Mouse (Mus musculus): Measurements from ENCODE around the gene Triobp. TPM values are rescaled to one million over a fixed set of nuclear protein-coding genes. Genes with fewer than 3 reads are reported as not detected.

The Triobp gene
- polyA plus RNA-seq, 1 experiment from 2014 or later = 46.4 TPM

- ATAC-seq (ENCODE audit: insufficient read depth, low FRiP score, low TSS enrichment) = peak; percentile 68
- Histone ChIP-seq H3K9me3 (ENCODE audit: control insufficient read depth, low read length) (no peaks in the 10 kb centered on the region), H3K4me1 (ENCODE audit: control insufficient read depth, insufficient read depth, low read length) (no peaks in the 10 kb centered on the region), H3K4me2 (ENCODE audit: low read depth) (peak overlapping the region; percentile 45), H3K36me3 (ENCODE audit: control insufficient read depth, insufficient read depth, low read length) (peaks cover 16% of the 10 kb centered on the region), H3K4me3 (ENCODE audit: low read depth, low read length) (peak overlapping the region; percentile 26; the same call in 1 of the 2 replicates), H3K27me3 (ENCODE audit: control insufficient read depth, insufficient read depth, low read length) (no peaks in the 10 kb centered on the region), H3K27ac (ENCODE audit: low read depth, low read length) (no peak overlapping the region), H3K9ac (ENCODE audit: low read length) (peak overlapping the region; percentile 59)
- 2% methylated on average over 9 of the region's 9 CpGs for WGBS
- DNase-seq (ENCODE audit: low spot score) = peak; percentile 86
Measured at GRCm38 (mm10) chr15:78942663-78943062, 4.9 kb upstream of the Triobp start.

- no peaks in the 10 kb centered on the region for H3K9me3 ChIP-seq (ENCODE audit: control insufficient read depth, low read length)
- 0 out of 2 replicates have a peak, but pooled peaks cover 3% of the 10 kb centered on the region for H3K4me1 ChIP-seq (ENCODE audit: control insufficient read depth, insufficient read depth, low read length)
- no peak overlapping the region for H3K4me3 ChIP-seq (ENCODE audit: low read depth, low read length)
- H3K9ac ChIP-seq (ENCODE audit: low read length) = no peak overlapping the region
- peaks cover 2% of the 10 kb centered on the region; the same call in 1 of the 2 replicates for H3K36me3 ChIP-seq (ENCODE audit: control insufficient read depth, insufficient read depth, low read length)
- DNase-seq (ENCODE audit: low spot score) (no peak), ATAC-seq (ENCODE audit: insufficient read depth, low FRiP score, low TSS enrichment) (no peak)
- H3K27me3 ChIP-seq (ENCODE audit: control insufficient read depth, insufficient read depth, low read length) = no peaks in the 10 kb centered on the region
- no peak overlapping the region for H3K4me2 ChIP-seq (ENCODE audit: low read depth)
- 83% methylated on average over 7 of the region's 7 CpGs for WGBS
- no peak overlapping the region for H3K27ac ChIP-seq (ENCODE audit: low read depth, low read length)
Measured at GRCm38 (mm10) chr15:78946232-78946631, 1.3 kb upstream of the Triobp start.

GRCm38 (mm10) chr15:78948152-78948725, 715 bp downstream of the Triobp start:
- H3K4me3 ChIP-seq (ENCODE audit: low read depth, low read length) = peak overlapping the region; percentile 51
- H3K36me3 ChIP-seq (ENCODE audit: control insufficient read depth, insufficient read depth, low read length) = no peaks in the 10 kb centered on the region
- DNase-seq (ENCODE audit: low spot score) (no peak), ATAC-seq (ENCODE audit: insufficient read depth, low FRiP score, low TSS enrichment) (no peak)
- H3K4me1 ChIP-seq (ENCODE audit: control insufficient read depth, insufficient read depth, low read length) = 0 out of 2 replicates have a peak, but pooled peaks cover 3% of the 10 kb centered on the region
- H3K9ac ChIP-seq (ENCODE audit: low read length) = peak overlapping the region; percentile 74
- H3K27ac ChIP-seq (ENCODE audit: low read depth, low read length) = peak overlapping the region; percentile 37; the same call in 1 of the 2 replicates
- no peaks in the 10 kb centered on the region for H3K9me3 ChIP-seq (ENCODE audit: control insufficient read depth, low read length)
- no peaks in the 10 kb centered on the region for H3K27me3 ChIP-seq (ENCODE audit: control insufficient read depth, insufficient read depth, low read length)
- peak overlapping the region; percentile 75 for H3K4me2 ChIP-seq (ENCODE audit: low read depth)
- 8% methylated on average over 11 of the region's 11 CpGs for WGBS

- Histone ChIP-seq H3K27ac (ENCODE audit: low read depth, low read length) (no peak overlapping the region), H3K9ac (ENCODE audit: low read length) (no peak overlapping the region), H3K4me1 (ENCODE audit: control insufficient read depth, insufficient read depth, low read length) (0 out of 2 replicates have a peak, but pooled peaks cover 3% of the 10 kb centered on the region), H3K9me3 (ENCODE audit: control insufficient read depth, low read length) (no peaks in the 10 kb centered on the region), H3K4me2 (ENCODE audit: low read depth) (peak overlapping the region; percentile 23; the same call in 1 of the 2 replicates), H3K27me3 (ENCODE audit: control insufficient read depth, insufficient read depth, low read length) (no peaks in the 10 kb centered on the region), H3K36me3 (ENCODE audit: control insufficient read depth, insufficient read depth, low read length) (no peaks in the 10 kb centered on the region), H3K4me3 (ENCODE audit: low read depth, low read length) (no peak overlapping the region)
- ATAC-seq (ENCODE audit: insufficient read depth, low FRiP score, low TSS enrichment) = no peak
- 97% methylated on average over 3 of the region's 3 CpGs for WGBS
- no peak for DNase-seq (ENCODE audit: low spot score)
Measured at GRCm38 (mm10) chr15:78948883-78949282, 1.4 kb downstream of the Triobp start.

GRCm38 (mm10) chr15:78955663-78956062, 8.1 kb downstream of the Triobp start:
- Histone ChIP-seq H3K9ac (ENCODE audit: low read length) (no peak overlapping the region), H3K36me3 (ENCODE audit: control insufficient read depth, insufficient read depth, low read length) (peaks cover 5% of the 10 kb centered on the region; the same call in 1 of the 2 replicates), H3K4me2 (ENCODE audit: low read depth) (no peak overlapping the region), H3K4me1 (ENCODE audit: control insufficient read depth, insufficient read depth, low read length) (no peaks in the 10 kb centered on the region), H3K4me3 (ENCODE audit: low read depth, low read length) (no peak overlapping the region), H3K9me3 (ENCODE audit: control insufficient read depth, low read length) (no peaks in the 10 kb centered on the region), H3K27me3 (ENCODE audit: control insufficient read depth, insufficient read depth, low read length) (no peaks in the 10 kb centered on the region), H3K27ac (ENCODE audit: low read depth, low read length) (no peak overlapping the region)
- ATAC-seq (ENCODE audit: insufficient read depth, low FRiP score, low TSS enrichment) (no peak), DNase-seq (ENCODE audit: low spot score) (no peak)
- 76% methylated on average over 3 of the region's 3 CpGs for WGBS

DNA sequence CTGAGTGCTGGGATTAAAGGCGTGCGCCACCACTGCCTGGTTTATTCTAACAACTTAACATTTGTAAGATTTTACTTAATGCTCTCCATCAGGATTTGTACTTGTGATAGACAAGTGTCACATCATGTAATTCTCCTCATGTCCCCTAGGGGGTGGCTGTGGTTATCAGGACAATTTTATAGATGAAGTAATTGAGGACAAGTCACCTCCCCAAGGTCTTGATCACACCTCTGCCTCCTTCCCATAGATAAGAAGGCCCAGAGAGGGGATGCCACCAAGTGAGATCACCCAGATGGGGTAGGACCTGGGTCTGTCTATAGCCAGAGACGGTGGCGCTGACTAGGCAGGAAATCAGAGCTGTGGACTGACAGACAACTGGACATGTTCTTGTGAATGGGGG, 8.8 kb downstream of the Triobp start:
- Histone ChIP-seq H3K9ac (ENCODE audit: low read length) (no peak overlapping the region), H3K4me1 (ENCODE audit: control insufficient read depth, insufficient read depth, low read length) (no peaks in the 10 kb centered on the region), H3K4me3 (ENCODE audit: low read depth, low read length) (no peak overlapping the region), H3K4me2 (ENCODE audit: low read depth) (no peak overlapping the region), H3K27ac (ENCODE audit: low read depth, low read length) (no peak overlapping the region), H3K27me3 (ENCODE audit: control insufficient read depth, insufficient read depth, low read length) (no peaks in the 10 kb centered on the region), H3K9me3 (ENCODE audit: control insufficient read depth, low read length) (no peaks in the 10 kb centered on the region), H3K36me3 (ENCODE audit: control insufficient read depth, insufficient read depth, low read length) (peaks cover 5% of the 10 kb centered on the region; the same call in 1 of the 2 replicates)
- 84% methylated on average over 4 of the region's 4 CpGs for WGBS
- DNase-seq (ENCODE audit: low spot score) = no peak
- ATAC-seq (ENCODE audit: insufficient read depth, low FRiP score, low TSS enrichment) = no peak

DNA sequence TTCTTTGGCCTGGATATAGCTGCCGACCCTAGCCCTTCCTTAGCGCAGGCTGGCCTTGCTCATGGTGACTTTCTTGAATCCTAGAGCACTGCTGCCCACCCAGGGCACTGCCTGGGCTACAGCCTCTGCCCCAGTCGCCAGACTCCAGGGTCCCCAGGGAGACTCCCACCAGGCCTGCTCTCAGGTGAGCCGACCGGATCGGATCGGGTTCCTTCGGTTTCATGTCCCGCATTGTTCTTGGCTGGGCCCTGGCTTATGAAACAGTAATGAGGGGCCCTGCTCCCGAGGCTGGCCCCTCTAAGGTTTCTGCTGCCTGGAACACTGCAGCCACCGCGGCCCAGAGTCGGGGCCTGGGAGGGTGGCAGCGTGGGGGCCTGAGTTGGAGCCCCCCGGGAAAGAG, 9.5 kb downstream of the Triobp start:
- peaks cover 6% of the 10 kb centered on the region; the same call in 1 of the 2 replicates for H3K36me3 ChIP-seq (ENCODE audit: control insufficient read depth, insufficient read depth, low read length)
- H3K4me2 ChIP-seq (ENCODE audit: low read depth) = no peak overlapping the region
- H3K9ac ChIP-seq (ENCODE audit: low read length) = no peak overlapping the region
- DNase-seq (ENCODE audit: low spot score) (no peak), ATAC-seq (ENCODE audit: insufficient read depth, low FRiP score, low TSS enrichment) (no peak)
- WGBS = 66% methylated on average over 15 of the region's 15 CpGs
- H3K4me3 ChIP-seq (ENCODE audit: low read depth, low read length) = no peak overlapping the region
- no peaks in the 10 kb centered on the region for H3K27me3 ChIP-seq (ENCODE audit: control insufficient read depth, insufficient read depth, low read length)
- no peak overlapping the region for H3K27ac ChIP-seq (ENCODE audit: low read depth, low read length)
- no peaks in the 10 kb centered on the region for H3K4me1 ChIP-seq (ENCODE audit: control insufficient read depth, insufficient read depth, low read length)
- no peaks in the 10 kb centered on the region for H3K9me3 ChIP-seq (ENCODE audit: control insufficient read depth, low read length)

DNA sequence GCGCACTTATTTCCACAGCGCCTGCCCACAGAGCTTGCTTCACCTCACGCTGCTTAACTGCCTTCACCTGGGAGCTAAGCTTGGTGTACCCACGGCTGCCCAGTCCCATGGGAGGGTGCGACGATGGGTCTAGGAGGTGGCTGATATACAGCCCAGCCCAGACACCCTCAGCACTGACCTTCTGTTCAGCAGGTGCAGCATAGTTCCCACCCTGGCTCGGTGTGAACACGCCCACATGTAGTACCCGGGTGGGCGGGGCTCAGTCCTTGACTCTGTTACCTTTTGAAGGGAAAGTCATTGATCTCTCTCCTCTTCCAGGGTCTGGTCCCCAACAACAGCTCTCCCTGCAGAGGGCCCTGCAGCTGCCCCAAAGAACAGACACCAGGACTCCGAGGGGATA, 12.0 kb downstream of the Triobp start:
- DNase-seq (ENCODE audit: low spot score) = no peak
- no peak overlapping the region for H3K4me3 ChIP-seq (ENCODE audit: low read depth, low read length)
- H3K4me2 ChIP-seq (ENCODE audit: low read depth) = no peak overlapping the region
- no peaks in the 10 kb centered on the region for H3K9me3 ChIP-seq (ENCODE audit: control insufficient read depth, low read length)
- H3K9ac ChIP-seq (ENCODE audit: low read length) = no peak overlapping the region
- H3K27ac ChIP-seq (ENCODE audit: low read depth, low read length) = no peak overlapping the region
- no peaks in the 10 kb centered on the region for H3K4me1 ChIP-seq (ENCODE audit: control insufficient read depth, insufficient read depth, low read length)
- H3K27me3 ChIP-seq (ENCODE audit: control insufficient read depth, insufficient read depth, low read length) = no peaks in the 10 kb centered on the region
- no peak for ATAC-seq (ENCODE audit: insufficient read depth, low FRiP score, low TSS enrichment)
- WGBS = 87% methylated on average over 11 of the region's 11 CpGs
- H3K36me3 ChIP-seq (ENCODE audit: control insufficient read depth, insufficient read depth, low read length) = peaks cover 9% of the 10 kb centered on the region; the same call in 1 of the 2 replicates

DNA sequence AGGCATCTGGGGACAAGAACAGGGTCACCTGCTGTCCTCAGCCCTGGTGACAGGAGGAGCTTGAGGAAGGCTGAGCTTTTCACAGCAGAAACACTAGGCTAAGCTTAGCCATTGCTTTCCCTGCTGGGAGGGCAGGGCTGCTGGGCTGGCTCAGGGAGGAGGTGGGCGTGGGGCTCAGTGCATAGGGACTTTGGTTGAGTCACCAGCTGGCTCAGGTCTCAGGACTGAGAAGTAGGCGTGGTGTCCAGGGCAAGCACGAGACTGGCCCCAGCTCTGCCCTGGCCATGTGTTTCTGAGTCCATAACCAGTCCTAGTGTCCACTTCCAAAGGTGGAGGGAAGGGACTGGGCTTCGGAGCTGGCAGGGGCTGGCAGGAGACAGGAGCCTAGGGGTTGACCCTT, 12.6 kb downstream of the Triobp start:
- H3K27ac ChIP-seq (ENCODE audit: low read depth, low read length) = no peak overlapping the region
- H3K9ac ChIP-seq (ENCODE audit: low read length) = no peak overlapping the region
- H3K27me3 ChIP-seq (ENCODE audit: control insufficient read depth, insufficient read depth, low read length) = no peaks in the 10 kb centered on the region
- no peak for DNase-seq (ENCODE audit: low spot score)
- no peak for ATAC-seq (ENCODE audit: insufficient read depth, low FRiP score, low TSS enrichment)
- H3K36me3 ChIP-seq (ENCODE audit: control insufficient read depth, insufficient read depth, low read length) = peaks cover 9% of the 10 kb centered on the region; the same call in 1 of the 2 replicates
- no peak overlapping the region for H3K4me3 ChIP-seq (ENCODE audit: low read depth, low read length)
- H3K9me3 ChIP-seq (ENCODE audit: control insufficient read depth, low read length) = no peaks in the 10 kb centered on the region
- no peak overlapping the region for H3K4me2 ChIP-seq (ENCODE audit: low read depth)
- H3K4me1 ChIP-seq (ENCODE audit: control insufficient read depth, insufficient read depth, low read length) = no peaks in the 10 kb centered on the region
- 79% methylated on average over 4 of the region's 4 CpGs for WGBS

All from neural tube, embryonic 11.5 days (tissue).